ENCODE assay signal across 11 mouse cellular contexts in genomic region chr6:21768745-21769446, GRCm38 (mm10).
DNase-seq lines count a peak whose midpoint lies in the region; ATAC-seq and TF ChIP-seq lines count a peak whose summit lies in the region.
"Had no signal": no experiment of that assay in that cellular context is flagged by ENCODE, and none has a peak within 500 bp of the region (broad histone marks: within the 10 kb centered on the region; RNA-seq: fewer than 3 reads in every experiment).

No protein-coding gene starts in this region.

- H3K27ac ChIP-seq in heart, embryonic 11.5 days (ENCODE audit: low read depth, low read length) = no peak overlapping the region
- no peak overlapping the region for H3K27ac ChIP-seq in forebrain, postnatal 0 days (ENCODE audit: low read depth, low read length)
- H3K27ac ChIP-seq: layer of hippocampus, adult 2 months; liver, embryonic 13.5 days had no signal

- H3K9me3 ChIP-seq in heart, embryonic 11.5 days (replicated peaks; ENCODE audit: control insufficient read depth, low read length) = no peaks in the 10 kb centered on the region
- no peaks in the 10 kb centered on the region for H3K9me3 ChIP-seq in forebrain, postnatal 0 days (ENCODE audit: low read length)
- H3K9me3 ChIP-seq: liver, embryonic 13.5 days had no signal

- H3K4me2 ChIP-seq in heart, embryonic 11.5 days = no peak overlapping the region
- no peak overlapping the region for H3K4me2 ChIP-seq in forebrain, postnatal 0 days (ENCODE audit: low read depth)
- H3K4me2 ChIP-seq: liver, embryonic 13.5 days had no signal

- TF ChIP-seq CTCF in forebrain, postnatal 0 days (IDR thresholded peaks at IDR 0.05; ENCODE audit: low read depth) = no peak

- no peak overlapping the region for H3K4me3 ChIP-seq in heart, embryonic 11.5 days (ENCODE audit: low read depth, low read length)
- H3K4me3 ChIP-seq in forebrain, postnatal 0 days (ENCODE audit: low read depth, low read length) = no peak overlapping the region
- H3K4me3 ChIP-seq: layer of hippocampus, adult 2 months; liver, embryonic 13.5 days had no signal

- no peak for ATAC-seq in heart, embryonic 11.5 days (replicated peaks; ENCODE audit: insufficient number of reproducible peaks, low FRiP score, low TSS enrichment)
- no peak for ATAC-seq in forebrain, postnatal 0 days

- DNase-seq in heart, adult 18-20 months = peak; percentile 49 to 56
- DNase-seq in heart, adult 9 months (ENCODE audit: low spot score in 2 of 2) = peak; percentile 43 to 47
- DNase-seq in kidney, postnatal 14 days = peak; percentile 33
- DNase-seq in lung, postnatal 25 days (ENCODE audit: low spot score) = peak; percentile 34
- DNase-seq in cerebellum, postnatal 10 days = no peak
- no peak for DNase-seq in urinary bladder, postnatal 10 days (ENCODE audit: low spot score)
- DNase-seq in forebrain, postnatal 0 days = no peak
- DNase-seq: cerebellum, adult 9-10 months; liver, embryonic 13.5 days had no signal

- 77% methylated on average over 9 of the region's 9 CpGs for WGBS in heart, embryonic 11.5 days (ENCODE audit: insufficient replicate concordance)
- WGBS in forebrain, postnatal 0 days = 85% methylated on average over 9 of the region's 9 CpGs

- H3K36me3 ChIP-seq in heart, embryonic 11.5 days (ENCODE audit: control insufficient read depth, insufficient read depth, low read length) = no peaks in the 10 kb centered on the region
- no peaks in the 10 kb centered on the region for H3K36me3 ChIP-seq in forebrain, postnatal 0 days (ENCODE audit: insufficient read depth)
- H3K36me3 ChIP-seq: liver, embryonic 13.5 days had no signal

- no peak overlapping the region for H3K9ac ChIP-seq in heart, embryonic 11.5 days (ENCODE audit: low read depth, low read length)
- H3K9ac ChIP-seq in forebrain, postnatal 0 days = no peak overlapping the region
- H3K9ac ChIP-seq: liver, embryonic 13.5 days had no signal

- H3K27me3 ChIP-seq in heart, embryonic 11.5 days (ENCODE audit: control insufficient read depth, insufficient read depth, low read length) = no peaks in the 10 kb centered on the region
- no peaks in the 10 kb centered on the region for H3K27me3 ChIP-seq in forebrain, postnatal 0 days (ENCODE audit: insufficient read depth, low read length)
- H3K27me3 ChIP-seq: liver, embryonic 13.5 days had no signal

- H3K4me1 ChIP-seq in heart, embryonic 11.5 days (ENCODE audit: control insufficient read depth, insufficient read depth, low read length) = no peaks in the 10 kb centered on the region
- H3K4me1 ChIP-seq in forebrain, postnatal 0 days (ENCODE audit: insufficient read depth) = no peaks in the 10 kb centered on the region
- H3K4me1 ChIP-seq: liver, embryonic 13.5 days had no signal

Comparison
In these comparisons a context has a peak if more than half of its experiments do, and no peak if none do; other contexts are left out.
1. DNase-seq: peak in heart, adult 18-20 months (2 of 2), heart, adult 9 months (2 of 2), kidney, postnatal 14 days (single experiment) and lung, postnatal 25 days (single experiment); none in cerebellum, postnatal 10 days (0 of 2), urinary bladder, postnatal 10 days (single experiment) and forebrain, postnatal 0 days (single experiment).